Mouse (Mus musculus) thymus, adult 2 months (tissue): ENCODE results near the gene Mettl6.

Experiments used
- CTCF ChIP-seq: fragments of 200-500 bp; IDR thresholded peaks from 2 replicates; pipeline ENCODE4 v1.5.1; 2012; ENCODE audit warnings: mild to moderate bottlenecking, control low read depth, low read length, moderate library complexity, borderline replicate concordance; ENCODE audit not compliant: control insufficient read depth, poor library complexity, insufficient read depth; ENCODE audit errors: extremely low read depth
- POLR2A ChIP-seq: fragments of 200-500 bp; IDR thresholded peaks from 2 replicates; pipeline ENCODE4 v1.6.1; 2012; ENCODE audit warnings: mild to moderate bottlenecking, low read length, control low read depth, moderate library complexity; ENCODE audit not compliant: control insufficient read depth, poor library complexity, insufficient read depth; ENCODE audit errors: extremely low read depth

DNA sequence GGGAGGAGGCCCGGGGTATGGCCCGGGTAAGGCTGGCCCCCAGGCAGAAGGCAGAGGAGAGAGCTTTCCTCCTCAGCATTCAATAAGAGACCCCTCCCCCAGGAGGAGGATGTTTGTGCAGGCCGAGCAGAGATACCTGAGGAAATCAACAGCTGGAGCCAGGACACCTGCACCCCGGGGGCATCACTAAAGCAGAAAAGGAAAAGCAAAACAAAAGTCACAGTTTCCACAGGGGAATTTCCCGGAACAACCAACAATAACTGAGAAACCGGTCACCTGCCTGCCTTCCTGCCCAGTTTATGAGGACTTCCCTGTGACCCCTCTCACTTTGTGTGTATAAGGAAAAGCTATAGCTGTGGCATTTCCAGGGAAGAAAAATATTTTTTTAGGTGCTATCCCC lies 51.2 kb downstream of the Mettl6 start:
- TF ChIP-seq CTCF: no peak
- TF ChIP-seq POLR2A: no peak
